Mouse (Mus musculus) limb, embryonic 14.5 days (tissue): ENCODE data around the gene Comp. TPM values are rescaled to one million over a fixed set of nuclear protein-coding genes. Genes with fewer than 3 reads are reported as not detected.

Experiments
- ATAC-seq: fragments of 200-750 bp; cut with Nextera tagmentation; 2 replicates; pipeline ENCODE4 v1.8.0; 2017; ENCODE audit warnings: low read depth, moderate number of reproducible peaks, moderate TSS enrichment; ENCODE audit not compliant: low FRiP score
- DNase-seq: peaks from one replicate; pipeline ENCODE4 v3.0.0-alpha.2; 2015; ENCODE audit warnings: low spot score
- H3K27ac ChIP-seq: fragments of 300-500 bp; sonication (generic); replicated peaks from 2 replicates; pipeline ENCODE4 v1.5.1; 2014; ENCODE audit warnings: low read depth, mild to moderate bottlenecking, low read length, moderate library complexity, mixed read lengths
- H3K27me3 ChIP-seq: fragments of 300-500 bp; sonication (generic); 2 replicates; pipeline ENCODE4 v1.6.1; 2014; ENCODE audit warnings: low read length, mixed read lengths; ENCODE audit not compliant: control insufficient read depth, insufficient read depth
- H3K36me3 ChIP-seq: fragments of 300-500 bp; sonication (generic); 2 replicates; pipeline ENCODE4 v1.6.1; 2014; ENCODE audit warnings: mild to moderate bottlenecking, low read length, moderate library complexity, mixed read lengths; ENCODE audit not compliant: control insufficient read depth, insufficient read depth
- H3K4me1 ChIP-seq: fragments of 300-500 bp; sonication (generic); 2 replicates; pipeline ENCODE4 v1.6.1; 2014; ENCODE audit warnings: antibody characterized with exemption, low read length, mixed read lengths; ENCODE audit not compliant: control insufficient read depth, insufficient read depth
- H3K4me2 ChIP-seq: fragments of 300-500 bp; sonication (generic); replicated peaks from 2 replicates; pipeline ENCODE4 v1.6.1; 2014; ENCODE audit warnings: low read depth, mild to moderate bottlenecking, low read length, moderate library complexity; ENCODE audit not compliant: severe bottlenecking
- H3K4me3 ChIP-seq: fragments of 300-500 bp; sonication (generic); replicated peaks from 2 replicates; pipeline ENCODE4 v1.5.1; 2014; ENCODE audit warnings: low read length
- H3K9ac ChIP-seq: fragments of 300-500 bp; sonication (generic); 2 replicates; pipeline ENCODE4 v1.6.1; 2014; ENCODE audit warnings: mild to moderate bottlenecking, low read depth, low read length, moderate library complexity; ENCODE audit not compliant: severe bottlenecking
- H3K9me3 ChIP-seq: fragments of 300-500 bp; sonication (generic); 2 replicates; pipeline ENCODE4 v1.6.1; 2016; ENCODE audit warnings: low read length; ENCODE audit not compliant: control insufficient read depth
- POLR2A ChIP-seq: fragments of 200-500 bp; IDR thresholded peaks from 2 replicates; pipeline ENCODE4 v1.8.0; 2012; ENCODE audit warnings: inconsistent platforms, mild to moderate bottlenecking, moderate library complexity, borderline replicate concordance; ENCODE audit not compliant: insufficient read depth, insufficient read length; ENCODE audit errors: extremely low read depth
- WGBS: fragments of 180-500 bp; shearing (Covaris S2); extraction: QIAGEN DNeasy Blood & Tissue Kit; methylation state at CpG from one replicate; pipeline ENCODE4 v1.1.7; 2014; 5-methylcytosine and 5-hydroxymethylcytosine counted together
- polyA plus RNA-seq, 2 experiments: library from polyadenylated mRNA; depleted of rRNA in 1 of 2; stranded (reverse) in 1 of 2; unstranded in 1 of 2; fragments of >200 nt; fragmentation: Nextera tagmentation in 1 of 2; extraction: Ambion mirVana in 1 of 2; gene quantifications; 2 replicates each; pipeline versions ENCODE4 v1.2.1 to v1.2.3; 2012 to 2014

Comp gene
- polyA plus RNA-seq, 2 experiments: 46.3 to 136 TPM

DNA sequence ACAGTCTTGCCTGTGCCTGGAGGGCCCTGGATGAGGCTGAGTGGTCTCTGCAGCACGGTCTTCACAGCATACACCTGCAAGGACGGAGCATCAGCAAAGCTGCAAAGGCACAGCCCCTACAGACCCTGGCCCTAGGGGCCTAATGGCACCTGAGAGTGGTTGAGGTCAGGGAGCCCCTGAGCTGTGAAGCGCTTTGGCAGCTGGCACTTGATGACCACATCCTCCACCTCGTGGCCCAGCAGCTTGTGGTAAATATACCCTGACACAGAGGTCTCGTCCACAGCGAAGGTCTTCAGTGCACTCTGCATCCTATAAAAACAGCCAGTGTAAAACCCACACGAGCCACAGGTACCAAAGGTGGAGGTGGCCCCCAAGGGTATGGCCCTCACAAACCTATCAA is 34.4 kb upstream of the Comp start:
- Histone ChIP-seq H3K27ac (no peak overlapping the region), H3K27me3 (no peaks in the 10 kb centered on the region), H3K9me3 (no peaks in the 10 kb centered on the region), H3K36me3 (peaks cover 99% of the 10 kb centered on the region), H3K9ac (no peak overlapping the region), H3K4me2 (no peak overlapping the region), H3K4me1 (peaks cover 9% of the 10 kb centered on the region; the same call in 1 of the 2 replicates), H3K4me3 (no peak overlapping the region)
- no peak for TF ChIP-seq POLR2A
- ATAC-seq (no peak), DNase-seq (no peak)
- 89% methylated on average over 7 of the region's 7 CpGs for WGBS

DNA sequence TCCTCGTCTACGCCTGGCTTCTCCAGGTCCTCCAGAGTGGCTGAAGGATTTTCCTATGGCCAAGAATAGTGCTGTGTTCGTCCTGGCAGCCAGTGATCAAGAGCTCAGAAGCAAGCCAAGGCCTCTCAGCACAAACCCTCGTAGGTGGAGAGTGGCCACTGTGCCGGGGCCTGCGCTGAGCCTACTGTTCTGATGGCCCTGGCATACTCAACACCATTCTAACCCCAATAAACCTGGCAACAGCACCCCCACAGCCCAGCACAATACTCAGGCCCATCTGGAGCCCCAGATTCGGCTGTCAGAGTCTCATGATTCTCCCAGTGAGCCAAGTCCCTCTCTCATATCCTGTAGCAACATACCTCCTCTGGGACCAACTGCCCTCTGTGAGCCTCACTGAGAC is 32.7 kb upstream of the Comp start:
- ATAC-seq: no peak
- Histone ChIP-seq H3K27ac (no peak overlapping the region), H3K9ac (no peak overlapping the region), H3K4me2 (no peak overlapping the region), H3K27me3 (no peaks in the 10 kb centered on the region), H3K9me3 (no peaks in the 10 kb centered on the region), H3K4me1 (peaks cover 11% of the 10 kb centered on the region; the same call in 1 of the 2 replicates), H3K4me3 (no peak overlapping the region), H3K36me3 (peaks cover 85% of the 10 kb centered on the region)
- DNase-seq: no peak
- WGBS: 90% methylated on average over 7 of the region's 7 CpGs
- no peak for TF ChIP-seq POLR2A

DNA sequence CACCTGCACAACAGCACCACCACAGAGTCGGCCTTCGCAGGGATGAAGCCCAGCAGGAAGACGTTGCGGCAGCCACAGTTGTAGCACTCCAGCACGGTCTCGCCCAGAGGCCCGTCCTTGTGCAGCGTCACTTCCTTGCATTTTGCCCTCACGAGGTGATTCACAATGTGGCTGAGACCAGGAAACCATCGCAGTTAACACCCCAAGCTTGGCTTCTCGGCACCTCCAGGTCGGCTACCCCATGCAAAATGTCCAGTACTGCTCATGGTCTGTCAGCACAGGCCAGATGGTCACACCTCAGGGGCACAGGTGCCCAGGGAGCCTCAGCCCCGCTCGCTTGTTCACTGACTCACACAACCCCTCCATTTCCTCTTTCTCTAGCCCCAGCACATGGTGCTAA is 31.4 kb upstream of the Comp start:
- H3K9ac ChIP-seq: no peak overlapping the region
- peaks cover 11% of the 10 kb centered on the region; the same call in 1 of the 2 replicates for H3K4me1 ChIP-seq
- no peak for DNase-seq
- 89% methylated on average over 14 of the region's 14 CpGs for WGBS
- no peak for TF ChIP-seq POLR2A
- H3K36me3 ChIP-seq: peaks cover 80% of the 10 kb centered on the region
- no peaks in the 10 kb centered on the region for H3K27me3 ChIP-seq
- H3K9me3 ChIP-seq: no peaks in the 10 kb centered on the region
- H3K4me2 ChIP-seq: no peak overlapping the region
- no peak overlapping the region for H3K4me3 ChIP-seq
- no peak overlapping the region for H3K27ac ChIP-seq
- no peak for ATAC-seq

DNA sequence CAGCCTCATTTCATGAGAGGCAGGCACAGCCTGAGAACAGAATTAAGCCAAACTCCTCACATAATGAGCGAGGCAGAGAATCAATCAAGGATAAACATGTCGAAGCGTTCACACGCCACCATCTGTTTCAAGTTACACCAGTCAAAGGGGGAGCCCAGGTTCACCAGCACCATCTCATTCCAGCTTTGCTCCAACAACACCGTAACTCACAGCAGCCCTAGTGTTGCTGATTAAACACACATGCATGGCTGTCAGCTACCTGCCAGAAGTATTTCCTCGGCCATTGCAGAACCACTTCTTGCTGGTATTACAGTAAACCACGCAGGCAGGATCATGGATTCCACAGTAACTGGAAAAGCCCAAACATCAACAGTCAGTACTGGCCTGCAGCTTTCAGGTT is 30.3 kb upstream of the Comp start:
- DNase-seq (no peak), ATAC-seq (no peak)
- peaks cover 70% of the 10 kb centered on the region for H3K36me3 ChIP-seq
- no peak for TF ChIP-seq POLR2A
- H3K27me3 ChIP-seq: no peaks in the 10 kb centered on the region
- H3K4me1 ChIP-seq: peaks cover 11% of the 10 kb centered on the region; the same call in 1 of the 2 replicates
- no peak overlapping the region for H3K9ac ChIP-seq
- 26% methylated on average over 7 of the region's 7 CpGs for WGBS
- H3K27ac ChIP-seq: no peak overlapping the region
- H3K4me2 ChIP-seq: no peak overlapping the region
- H3K9me3 ChIP-seq: no peaks in the 10 kb centered on the region
- no peak overlapping the region for H3K4me3 ChIP-seq

DNA sequence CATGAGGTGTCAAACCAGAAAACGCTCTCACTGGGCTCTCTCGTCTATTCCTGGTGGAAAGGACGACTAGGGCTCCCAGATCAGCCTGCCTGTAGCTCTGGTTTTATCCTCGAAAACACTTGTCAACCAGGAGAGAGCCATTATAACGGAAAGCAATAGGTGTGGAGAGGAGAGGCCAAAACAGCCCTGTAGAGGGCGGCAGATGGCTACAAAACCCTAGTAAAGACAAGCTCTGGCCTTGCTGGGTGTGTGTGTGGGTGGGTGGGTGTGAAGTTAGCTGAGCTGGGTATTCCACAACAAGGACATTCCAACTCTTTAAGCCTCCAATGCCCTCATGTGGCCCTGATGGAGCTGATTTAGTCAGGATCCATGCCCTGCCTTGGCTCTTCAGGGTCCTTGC is 29.7 kb upstream of the Comp start:
- no peak overlapping the region for H3K4me3 ChIP-seq
- no peak overlapping the region for H3K9ac ChIP-seq
- peaks cover 69% of the 10 kb centered on the region for H3K36me3 ChIP-seq
- WGBS: 41% methylated on average over 6 of the region's 6 CpGs
- 0 out of 2 replicates have a peak overlapping the region, but pooled peaks have one; percentile 33 for H3K27ac ChIP-seq
- H3K4me1 ChIP-seq: peaks cover 14% of the 10 kb centered on the region; the same call in 1 of the 2 replicates
- DNase-seq: peak; percentile 51
- no peak overlapping the region for H3K4me2 ChIP-seq
- ATAC-seq: peak; percentile 41; the same call in 1 of the 2 replicates
- no peaks in the 10 kb centered on the region for H3K27me3 ChIP-seq
- TF ChIP-seq POLR2A: no peak
- no peaks in the 10 kb centered on the region for H3K9me3 ChIP-seq

DNA sequence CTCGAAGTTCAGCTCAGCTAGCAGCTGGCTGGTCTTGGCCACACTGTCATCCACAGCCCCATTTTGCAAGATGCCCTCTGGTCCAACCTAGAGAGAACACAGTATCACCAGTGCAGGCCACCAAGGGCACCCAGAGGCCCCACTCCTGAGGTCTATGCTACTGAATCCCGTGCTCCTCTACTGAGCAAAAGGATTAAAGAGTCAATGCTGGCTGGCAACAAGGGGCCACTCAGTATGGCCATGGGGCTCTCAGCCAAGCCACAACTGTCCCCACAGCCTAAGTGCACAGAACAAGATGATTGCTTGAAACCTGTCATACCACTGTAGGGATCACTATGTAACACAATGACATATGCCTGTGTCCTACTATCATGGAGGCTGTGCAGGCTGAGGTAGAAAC is 29.1 kb upstream of the Comp start:
- no peak overlapping the region for H3K4me2 ChIP-seq
- H3K4me1 ChIP-seq: peaks cover 14% of the 10 kb centered on the region; the same call in 1 of the 2 replicates
- no peaks in the 10 kb centered on the region for H3K27me3 ChIP-seq
- no peak overlapping the region for H3K27ac ChIP-seq
- DNase-seq (no peak), ATAC-seq (no peak)
- no peak overlapping the region for H3K9ac ChIP-seq
- no peaks in the 10 kb centered on the region for H3K9me3 ChIP-seq
- no peak overlapping the region for H3K4me3 ChIP-seq
- 93% methylated on average over 2 of the region's 2 CpGs for WGBS
- no peak for TF ChIP-seq POLR2A
- H3K36me3 ChIP-seq: peaks cover 69% of the 10 kb centered on the region
